Mouse (Mus musculus) neutrophil, adult 5-6 weeks (primary cell): Measurements from ENCODE around the gene Lzts3. TPM values are rescaled to one million over a fixed set of nuclear protein-coding genes. Genes with fewer than 3 reads are reported as not detected.
A peak's percentile ranks its signal among the peaks of the same experiment; 100 is the strongest.

ENCODE experiments used
- ATAC-seq: fragments of 151-379, 151-347 bp; 2 replicates; pipeline ENCODE4 v1.8.0; 2017; ENCODE audit warnings: mild to moderate bottlenecking, moderate TSS enrichment; ENCODE audit not compliant: insufficient number of reproducible peaks, poor library complexity, low FRiP score, severe bottlenecking; ENCODE audit errors: extremely low read depth
- total RNA-seq: library from RNA; stranded (forward); fragments of 200-1000 nt; gene quantifications from 2 replicates; pipeline ENCODE4 v1.2.3, GENCODE M21; 2017

Lzts3 gene
- total RNA-seq, 1 experiment from 2014 or later, result 0.58 TPM

- ATAC-seq, result no peak
Measured at GRCm38 (mm10) chr2:130641351-130642025, 1.1 kb downstream of the Lzts3 start.

GRCm38 (mm10) chr2:130639276-130639675 is 3.3 kb downstream of the Lzts3 start:
- ATAC-seq, result no peak

DNA sequence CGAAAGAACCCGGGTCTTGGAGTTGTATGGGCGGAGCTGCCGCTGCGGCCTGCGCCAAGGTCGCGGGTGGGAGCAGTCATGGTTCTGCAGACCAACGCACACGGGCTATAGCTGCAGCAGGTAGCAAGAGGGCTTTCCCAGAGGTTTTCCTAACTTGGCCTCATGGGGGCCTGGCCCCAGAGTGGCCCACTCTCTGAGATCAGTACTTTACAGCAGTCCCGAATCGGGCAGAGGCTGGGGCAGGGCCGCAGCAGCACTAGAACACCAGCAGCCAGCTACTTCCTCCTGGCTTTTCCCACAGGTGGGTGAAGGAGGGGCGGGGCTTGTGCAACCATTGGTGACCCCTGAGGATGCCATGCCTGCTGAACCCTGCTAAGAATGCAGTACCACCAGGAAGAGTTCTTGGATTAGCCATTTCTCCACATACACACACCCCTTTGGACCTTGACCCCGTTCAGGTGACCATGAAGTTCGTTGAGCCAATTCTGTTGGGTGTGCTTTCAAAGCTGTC is 4.4 kb downstream of the Lzts3 start:
- ATAC-seq, result no peak

DNA sequence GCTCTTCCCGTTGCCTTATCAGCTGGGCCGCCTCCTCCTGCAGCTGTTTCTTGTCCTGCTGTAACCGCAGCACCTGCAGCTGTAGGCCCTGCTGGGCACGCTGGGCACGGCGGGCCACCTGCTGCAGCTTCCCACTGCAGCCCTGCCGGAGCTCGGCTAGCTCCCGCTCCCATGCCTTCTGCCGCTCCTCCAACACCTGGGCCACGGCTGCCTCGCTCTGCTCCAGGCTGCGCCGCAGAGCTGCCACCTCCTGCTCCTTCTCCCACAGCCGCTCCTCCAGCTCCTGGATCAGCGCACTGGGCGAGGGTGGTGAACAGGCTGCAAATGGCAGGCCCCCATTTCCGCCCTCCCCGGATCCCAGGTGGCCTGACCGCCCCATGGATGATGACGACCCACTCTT is 6.8 kb downstream of the Lzts3 start:
- no peak for ATAC-seq

DNA sequence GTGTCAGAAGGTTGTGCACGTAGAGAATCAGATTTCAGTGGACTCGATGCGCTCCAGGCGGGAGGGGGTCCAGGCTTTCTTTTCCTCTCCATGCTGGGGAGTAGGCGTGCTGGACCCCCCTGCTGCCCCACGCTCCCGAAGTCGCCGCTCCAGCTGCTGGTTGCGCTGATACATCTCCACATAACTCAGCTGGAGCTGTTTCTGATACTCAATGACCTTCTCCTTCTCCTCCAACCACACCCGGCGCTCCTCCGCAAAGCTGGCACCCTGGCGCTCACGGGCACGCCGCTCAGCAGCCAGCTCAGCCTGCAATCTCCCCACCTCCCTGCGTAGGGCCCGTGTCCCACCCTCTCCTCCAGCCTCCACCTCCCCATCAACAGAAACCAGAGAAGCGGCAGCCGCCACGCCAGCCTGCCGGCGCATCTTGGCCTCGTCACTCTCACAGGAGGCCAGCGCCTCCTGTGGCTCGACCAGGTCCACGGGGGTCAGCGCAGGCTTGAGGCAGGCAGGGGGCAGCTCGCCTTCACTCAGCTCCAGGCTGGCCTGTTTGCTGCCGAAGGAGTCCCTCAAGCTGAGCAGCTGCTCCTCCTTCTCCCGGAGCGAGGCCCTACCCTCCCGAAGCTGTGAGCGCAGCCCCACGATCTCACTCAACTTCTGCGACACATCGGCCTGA is 7.7 kb downstream of the Lzts3 start:
- peak; percentile 10; the same call in 1 of the 2 replicates for ATAC-seq

- no peak for ATAC-seq
Measured at GRCm38 (mm10) chr2:130634006-130634738, 8.4 kb downstream of the Lzts3 start.

- ATAC-seq, result no peak
Measured at GRCm38 (mm10) chr2:130632887-130633675, 9.5 kb downstream of the Lzts3 start.

GRCm38 (mm10) chr2:130632416-130632815 is 10.2 kb downstream of the Lzts3 start:
- no peak for ATAC-seq

- ATAC-seq, result peak; percentile 80
Measured at GRCm38 (mm10) chr2:130629839-130630203, 12.8 kb downstream of the Lzts3 start, which contains the start of the genes Fastkd5 and Ubox5. Fastkd5 (minus strand) TSS chr2:130630027. Ubox5 (minus strand) TSS chr2:130630038.

DNA sequence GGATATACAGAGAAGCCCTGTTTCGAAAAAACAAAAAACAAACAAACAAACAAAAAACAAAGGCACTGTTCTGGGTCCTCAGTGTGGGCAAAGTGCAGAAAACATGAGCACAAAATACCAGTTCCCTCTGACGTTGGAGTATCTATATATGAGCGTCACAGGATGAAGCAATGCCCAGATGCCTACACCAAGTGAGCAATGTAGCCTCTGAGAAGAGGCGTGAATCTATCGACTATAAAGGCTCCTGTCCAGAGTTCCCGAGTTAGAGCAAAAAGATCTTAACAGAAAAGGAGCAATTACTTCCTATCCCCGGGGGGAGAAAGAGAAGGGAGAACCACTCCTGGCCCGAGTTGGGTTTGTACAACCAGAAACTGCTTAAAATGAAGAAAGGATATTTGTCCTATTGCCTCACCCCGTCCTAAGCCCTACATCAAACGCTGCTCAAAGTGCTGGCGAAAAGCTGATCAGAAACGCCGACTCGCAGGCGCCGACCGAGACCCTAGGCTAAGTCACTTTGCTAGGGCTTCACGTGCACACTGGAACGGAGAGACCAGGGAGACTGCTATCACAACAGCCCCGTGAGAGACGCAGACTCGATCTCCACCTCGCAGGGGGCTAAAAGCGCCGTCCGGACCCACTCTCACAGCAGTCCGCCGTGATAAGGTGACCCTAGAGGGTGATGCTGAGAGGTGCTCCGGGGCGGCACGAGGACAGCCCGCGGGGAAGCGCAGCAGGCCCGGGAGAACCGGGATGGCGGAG is 13.3 kb downstream of the Lzts3 start:
- ATAC-seq, result no peak

- ATAC-seq, result no peak
Measured at GRCm38 (mm10) chr2:130628424-130628823, 14.2 kb downstream of the Lzts3 start.

GRCm38 (mm10) chr2:130618972-130619371 is 23.6 kb downstream of the Lzts3 start:
- ATAC-seq, result no peak

DNA sequence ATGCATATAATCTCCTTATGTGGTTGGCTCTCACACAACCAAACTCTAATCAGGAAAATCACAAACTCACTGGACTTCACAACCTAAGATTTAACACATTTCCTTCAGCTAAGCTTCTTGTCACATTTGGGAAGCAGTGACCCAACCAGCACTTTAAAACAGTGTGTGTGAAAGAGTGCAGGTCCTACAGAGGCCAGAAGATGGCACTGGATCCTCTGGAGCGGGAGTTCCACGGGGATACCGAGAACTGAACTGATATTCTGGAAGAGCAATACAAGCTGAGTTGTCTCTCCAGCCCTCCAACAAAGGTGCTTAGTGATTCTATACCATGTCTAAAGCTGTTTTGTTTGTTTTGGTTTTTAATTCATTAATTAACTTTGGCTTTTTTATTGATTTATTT is 29.5 kb downstream of the Lzts3 start:
- no peak for ATAC-seq

- ATAC-seq, result no peak
Measured at GRCm38 (mm10) chr2:130602195-130602594, 40.4 kb downstream of the Lzts3 start.

- no peak for ATAC-seq
Measured at GRCm38 (mm10) chr2:130598399-130598798, 44.2 kb downstream of the Lzts3 start.

- ATAC-seq, result 0 out of 2 replicates have a peak, but pooled peaks have one; percentile 23
Measured at GRCm38 (mm10) chr2:130597601-130598010, 45.0 kb downstream of the Lzts3 start.

DNA sequence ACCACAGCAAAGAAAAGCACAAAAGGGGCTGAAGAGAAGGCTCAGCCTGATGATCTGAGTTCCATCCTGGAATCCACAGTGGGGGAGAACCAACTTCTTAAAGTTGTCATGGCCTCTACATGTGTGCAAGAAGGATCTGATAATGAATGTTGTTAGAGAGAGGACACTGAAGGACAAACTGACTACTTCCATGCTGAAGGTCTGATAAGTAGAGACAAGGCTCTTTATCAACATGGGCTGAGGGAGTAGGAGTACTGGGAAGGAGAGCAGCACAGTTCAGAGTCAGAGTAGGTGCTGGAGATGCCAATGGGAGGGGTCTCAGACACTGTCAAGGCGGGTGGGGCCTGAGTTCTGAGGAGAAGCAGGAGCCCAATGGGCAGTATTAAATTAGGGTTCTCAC is 47.0 kb downstream of the Lzts3 start:
- ATAC-seq, result no peak

DNA sequence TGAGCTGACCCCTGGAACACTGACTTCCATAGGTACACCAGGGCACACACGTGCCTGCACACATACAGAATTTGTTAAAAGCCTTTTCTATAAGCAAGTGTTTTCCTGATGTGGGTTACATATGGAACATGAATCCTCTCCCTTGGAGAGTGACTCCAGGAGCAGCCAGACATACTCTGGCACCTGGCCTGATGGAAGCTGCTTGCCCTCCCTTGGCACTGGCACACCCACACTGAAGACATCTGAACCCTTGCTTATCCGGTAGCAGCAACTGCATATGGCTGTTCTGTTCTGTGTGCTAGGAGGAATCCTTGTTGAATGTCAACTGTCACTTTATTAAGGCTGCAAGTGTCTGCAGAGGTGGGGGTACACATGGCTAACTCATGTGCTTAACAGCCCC is 51.6 kb downstream of the Lzts3 start:
- no peak for ATAC-seq
